Mouse (Mus musculus): ENCODE results near the gene Rasgrf2.

GRCm38 (mm10) chr13:91985915-91986589, 145.4 kb downstream of the Rasgrf2 start:
- TF ChIP-seq CTCF (IDR thresholded peaks at IDR 0.05; ENCODE audit: low read depth, low read length) (no peak), POLR2AphosphoS5 (IDR thresholded peaks at IDR 0.05; ENCODE audit: insufficient replicate concordance, low read depth, low read length) (no peak), GATA1 (IDR thresholded peaks at IDR 0.05; ENCODE audit: borderline replicate concordance, low read length) (no peak), TAL1 (conservative IDR thresholded peaks at IDR 0.05; ENCODE audit: low read depth, low read length) (no peak), GATA2 (IDR thresholded peaks at IDR 0.05; ENCODE audit: borderline replicate concordance, low read depth, low read length) (no peak)

Data from G1E (cell line).